ENCODE assay signal across 10 mouse cellular contexts in genomic region chr15:80280646-80281045, GRCm38 (mm10). TPM values are rescaled to one million over a fixed set of nuclear protein-coding genes. Genes with fewer than 3 reads are reported as not detected.
A peak's percentile ranks its signal among the peaks of the same experiment; 100 is the strongest.
DNase-seq lines count a peak whose midpoint lies in the region; ATAC-seq and TF ChIP-seq lines count a peak whose summit lies in the region.
"Had no signal": no experiment of that assay in that cellular context is flagged by ENCODE, and none has a peak within 500 bp of the region (broad histone marks: within the 10 kb centered on the region; RNA-seq: fewer than 3 reads in every experiment).

No protein-coding gene starts in this region.

- no peak for DNase-seq in kidney, postnatal 0 days (ENCODE audit: low spot score)
- peak; percentile 61 to 64 for DNase-seq in B cell, adult 2 months
- DNase-seq in stomach, postnatal 0 days (ENCODE audit: low spot score), result peak; percentile 55
- DNase-seq in left cerebral cortex, adult 8-10 months (ENCODE audit: low spot score in 2 of 2), result no peak

- H3K4me2 ChIP-seq in kidney, postnatal 0 days (ENCODE audit: low read length), result no peak overlapping the region
- no peak overlapping the region for H3K4me2 ChIP-seq in kidney, embryonic 15.5 days
- H3K4me2 ChIP-seq in stomach, postnatal 0 days (replicated peaks; ENCODE audit: low read depth), result no peak overlapping the region
- H3K4me2 ChIP-seq: limb, embryonic 15.5 days; stomach, embryonic 15.5 days had no signal

- no peak overlapping the region for H3K4me3 ChIP-seq in kidney, postnatal 0 days (replicated peaks; ENCODE audit: low read depth, low read length)
- no peak overlapping the region for H3K4me3 ChIP-seq in kidney, embryonic 15.5 days (replicated peaks)
- no peak overlapping the region for H3K4me3 ChIP-seq in E14TG2a.4 (replicated peaks; ENCODE audit: low read length)
- H3K4me3 ChIP-seq in stomach, postnatal 0 days (ENCODE audit: low read depth, low read length), result no peak overlapping the region
- H3K4me3 ChIP-seq: erythroblast, embryonic 14.5 days; limb, embryonic 15.5 days; stomach, embryonic 15.5 days had no signal

- H3K36me3 ChIP-seq in kidney, postnatal 0 days (ENCODE audit: insufficient read depth, low read length), result no peaks in the 10 kb centered on the region
- H3K36me3 ChIP-seq in kidney, embryonic 15.5 days, result no peaks in the 10 kb centered on the region
- no peaks in the 10 kb centered on the region for H3K36me3 ChIP-seq in E14TG2a.4 (ENCODE audit: insufficient read depth, low read length)
- no peaks in the 10 kb centered on the region for H3K36me3 ChIP-seq in stomach, postnatal 0 days (ENCODE audit: control insufficient read depth, insufficient read depth, low read length)
- H3K36me3 ChIP-seq: limb, embryonic 15.5 days; stomach, embryonic 15.5 days had no signal

- H3K9me3 ChIP-seq in kidney, postnatal 0 days (replicated peaks; ENCODE audit: low read length), result no peaks in the 10 kb centered on the region
- no peaks in the 10 kb centered on the region for H3K9me3 ChIP-seq in kidney, embryonic 15.5 days (replicated peaks)
- no peaks in the 10 kb centered on the region for H3K9me3 ChIP-seq in E14TG2a.4 (ENCODE audit: low read length)
- H3K9me3 ChIP-seq in stomach, postnatal 0 days (ENCODE audit: control insufficient read depth, low read length), result no peaks in the 10 kb centered on the region
- H3K9me3 ChIP-seq: limb, embryonic 15.5 days; stomach, embryonic 15.5 days had no signal

- ATAC-seq in kidney, postnatal 0 days (replicated peaks; ENCODE audit: low FRiP score, low read depth), result no peak
- no peak for ATAC-seq in kidney, embryonic 15.5 days (replicated peaks; ENCODE audit: low FRiP score)
- peak; percentile 66 for ATAC-seq in erythroid progenitor cell, adult 5-6 weeks (replicated peaks; ENCODE audit: low FRiP score, poor library complexity, severe bottlenecking)
- ATAC-seq in stomach, postnatal 0 days (ENCODE audit: low FRiP score, low TSS enrichment), result no peak

- no peak overlapping the region for H3K27ac ChIP-seq in kidney, postnatal 0 days
- H3K27ac ChIP-seq in kidney, embryonic 15.5 days, result no peak overlapping the region
- H3K27ac ChIP-seq in stomach, postnatal 0 days (replicated peaks), result no peak overlapping the region
- H3K27ac ChIP-seq: limb, embryonic 15.5 days; stomach, embryonic 15.5 days had no signal

- no peak for TF ChIP-seq EP300 in stomach, postnatal 0 days (optimal IDR thresholded peaks at IDR 0.05)

- peaks cover 3% of the 10 kb centered on the region; the same call in 1 of the 2 replicates for H3K27me3 ChIP-seq in kidney, postnatal 0 days (ENCODE audit: insufficient read depth, low read length)
- peaks cover 42% of the 10 kb centered on the region for H3K27me3 ChIP-seq in kidney, embryonic 15.5 days
- peaks cover 46% of the 10 kb centered on the region for H3K27me3 ChIP-seq in E14TG2a.4 (ENCODE audit: insufficient read depth, low read length)
- H3K27me3 ChIP-seq in stomach, postnatal 0 days (ENCODE audit: control insufficient read depth, insufficient read depth, low read length), result no peaks in the 10 kb centered on the region

- no peak overlapping the region for H3K9ac ChIP-seq in kidney, postnatal 0 days (ENCODE audit: low read depth, low read length)
- H3K9ac ChIP-seq in kidney, embryonic 15.5 days, result no peak overlapping the region
- no peak overlapping the region for H3K9ac ChIP-seq in stomach, postnatal 0 days (ENCODE audit: low read length)
- H3K9ac ChIP-seq: limb, embryonic 15.5 days; stomach, embryonic 15.5 days had no signal

- 22% methylated on average over 6 of the region's 6 CpGs for whole genome bisulfite sequencing in kidney, postnatal 0 days
- WGBS in kidney, embryonic 15.5 days, result 25% methylated on average over 6 of the region's 6 CpGs
- WGBS in stomach, postnatal 0 days, result 23% methylated on average over 6 of the region's 6 CpGs

- no peaks in the 10 kb centered on the region for H3K4me1 ChIP-seq in kidney, postnatal 0 days (replicated peaks; ENCODE audit: insufficient read depth, low read length)
- H3K4me1 ChIP-seq in kidney, embryonic 15.5 days, result no peaks in the 10 kb centered on the region
- H3K4me1 ChIP-seq in E14TG2a.4 (replicated peaks; ENCODE audit: low read depth, low read length), result peaks cover 26% of the 10 kb centered on the region
- H3K4me1 ChIP-seq in stomach, postnatal 0 days (replicated peaks; ENCODE audit: control insufficient read depth, insufficient read depth), result no peaks in the 10 kb centered on the region
- H3K4me1 ChIP-seq: limb, embryonic 15.5 days; stomach, embryonic 15.5 days had no signal

- TF ChIP-seq CTCF in kidney, postnatal 0 days (IDR thresholded peaks at IDR 0.05; ENCODE audit: low read depth), result peak; percentile 71
- TF ChIP-seq CTCF in E14TG2a.4 (conservative IDR thresholded peaks at IDR 0.05; ENCODE audit: low read length), result peak; percentile 98
- TF ChIP-seq CTCF in stomach, postnatal 0 days (IDR thresholded peaks at IDR 0.05; ENCODE audit: low read depth), result peak; percentile 76

RNA-seq across cellular contexts. Expression of gene Cacna1i, which starts 6.4 kb away (rescaled TPM):
- not detected in 2 replicates for polyA plus RNA-seq in kidney, postnatal 0 days (2015; fragmentation: Nextera tagmentation; extraction: Ambion mirVana)
- 0.03 TPM in 1 of 2 replicates, not detected in the other for polyA plus RNA-seq in kidney, embryonic 15.5 days (2015; fragmentation: Nextera tagmentation; extraction: Ambion mirVana)
- total RNA-seq in erythroid progenitor cell, adult 5-6 weeks (2015; ENCODE audit: low replicate concordance), result not detected in 2 replicates
- total RNA-seq in erythroid progenitor cell, adult 5-6 weeks (2017; ENCODE audit: low replicate concordance), result not detected in 2 replicates
- 0.01 TPM in 1 of 2 replicates, not detected in the other for polyA plus RNA-seq in stomach, postnatal 0 days (2015; fragmentation: Nextera tagmentation; extraction: Ambion mirVana)
- total RNA-seq in left cerebral cortex, adult 8-10 months (2022), result 10 to 100 TPM; 64.3 to 80.9 (median 66.4) TPM
- polyA plus RNA-seq: erythroblast, embryonic 14.5 days had no signal

RNA-seq across cellular contexts. Expression of gene Rps19bp1, which starts 16.5 kb away (rescaled TPM):
- 53.5 and 62.7 TPM in 2 replicates for polyA plus RNA-seq in kidney, postnatal 0 days (2015; fragmentation: Nextera tagmentation; extraction: Ambion mirVana)
- polyA plus RNA-seq in kidney, embryonic 15.5 days (2015; fragmentation: Nextera tagmentation; extraction: Ambion mirVana), result 57.3 and 58.8 TPM in 2 replicates
- 13.8 and 15.5 TPM in 2 replicates for total RNA-seq in erythroid progenitor cell, adult 5-6 weeks (2015; ENCODE audit: low replicate concordance)
- total RNA-seq in erythroid progenitor cell, adult 5-6 weeks (2017; ENCODE audit: low replicate concordance), result 3.8 and 11.3 TPM in 2 replicates
- 39.5 and 43.3 TPM in 2 replicates for polyA plus RNA-seq in stomach, postnatal 0 days (2015; fragmentation: Nextera tagmentation; extraction: Ambion mirVana)
- total RNA-seq in left cerebral cortex, adult 8-10 months (2022), result 10 to 100 TPM; 32.5 to 39.3 (median 38.4) TPM

RNA-seq across cellular contexts. Expression of gene Atf4, which starts 25.7 kb away (rescaled TPM):
- polyA plus RNA-seq in kidney, postnatal 0 days (2015; fragmentation: Nextera tagmentation; extraction: Ambion mirVana), result 116 and 118 TPM in 2 replicates
- polyA plus RNA-seq in kidney, embryonic 15.5 days (2015; fragmentation: Nextera tagmentation; extraction: Ambion mirVana), result 127 and 131 TPM in 2 replicates
- 287 and 355 TPM in 2 replicates for total RNA-seq in erythroid progenitor cell, adult 5-6 weeks (2015; ENCODE audit: low replicate concordance)
- total RNA-seq in erythroid progenitor cell, adult 5-6 weeks (2017; ENCODE audit: low replicate concordance), result 402 and 410 TPM in 2 replicates
- 104 and 114 TPM in 2 replicates for polyA plus RNA-seq in stomach, postnatal 0 days (2015; fragmentation: Nextera tagmentation; extraction: Ambion mirVana)
- total RNA-seq in left cerebral cortex, adult 8-10 months (2022), result 100 to 1,000 TPM in 3 of 4 experiments, 10 to 100 TPM in 1; 98.1 to 118 (median 107) TPM

RNA-seq across cellular contexts. Expression of gene AC140267.1, which starts 45.0 kb away (rescaled TPM):
- not detected in 2 replicates for polyA plus RNA-seq in kidney, postnatal 0 days (2015; fragmentation: Nextera tagmentation; extraction: Ambion mirVana)
- polyA plus RNA-seq in kidney, embryonic 15.5 days (2015; fragmentation: Nextera tagmentation; extraction: Ambion mirVana), result not detected in 2 replicates
- 43.2 TPM in 1 of 2 replicates, not detected in the other for total RNA-seq in erythroid progenitor cell, adult 5-6 weeks (2015; ENCODE audit: low replicate concordance)
- not detected in 2 replicates for total RNA-seq in erythroid progenitor cell, adult 5-6 weeks (2017; ENCODE audit: low replicate concordance)
- polyA plus RNA-seq in stomach, postnatal 0 days (2015; fragmentation: Nextera tagmentation; extraction: Ambion mirVana), result not detected in 2 replicates
- total RNA-seq in left cerebral cortex, adult 8-10 months (2022), result 10 to 100 TPM in 2 of 4 experiments, 1 to 10 TPM in 2; 6.0 to 10.8 (median 9.5) TPM
- polyA plus RNA-seq: erythroblast, embryonic 14.5 days; limb, embryonic 15.5 days; stomach, embryonic 15.5 days had no signal

RNA-seq across cellular contexts. Expression of gene Mief1, which starts 46.8 kb away (rescaled TPM):
- 19.9 and 20.5 TPM in 2 replicates for polyA plus RNA-seq in kidney, postnatal 0 days (2015; fragmentation: Nextera tagmentation; extraction: Ambion mirVana)
- polyA plus RNA-seq in kidney, embryonic 15.5 days (2015; fragmentation: Nextera tagmentation; extraction: Ambion mirVana), result 35.3 and 37.6 TPM in 2 replicates
- 15.5 and 18.9 TPM in 2 replicates for total RNA-seq in erythroid progenitor cell, adult 5-6 weeks (2015; ENCODE audit: low replicate concordance)
- 18.1 and 23.0 TPM in 2 replicates for total RNA-seq in erythroid progenitor cell, adult 5-6 weeks (2017; ENCODE audit: low replicate concordance)
- polyA plus RNA-seq in stomach, postnatal 0 days (2015; fragmentation: Nextera tagmentation; extraction: Ambion mirVana), result 12.6 TPM in 2 replicates
- total RNA-seq in left cerebral cortex, adult 8-10 months (2022), result 10 to 100 TPM; 30.2 to 33.7 (median 30.9) TPM

Comparison
In these comparisons a context has a peak if more than half of its experiments do, and no peak if none do; other contexts are left out.
1. DNase-seq: peak in B cell, adult 2 months (2 of 2) and stomach, postnatal 0 days (single experiment); none in kidney, postnatal 0 days (single experiment) and left cerebral cortex, adult 8-10 months (0 of 2).
2. Peak in every context shown above with its lines, with median percentiles within 50 percentile points of each other: CTCF ChIP-seq.